Mouse (Mus musculus) liver, embryonic 12.5 days (tissue): Measurements from ENCODE around the gene Zfp169. TPM values are rescaled to one million over a fixed set of nuclear protein-coding genes. Genes with fewer than 3 reads are reported as not detected.
"Not testable (repeated sequence)": the region's sequence is repeated elsewhere in the genome, so short reads cannot be mapped to it uniquely, and the experiment has no call there.

Source experiments
- ATAC-seq: fragments of 200-750 bp; cut with Nextera tagmentation; 2 replicates; pipeline ENCODE4 v1.8.0; 2017; ENCODE audit warnings: moderate number of reproducible peaks, mild to moderate bottlenecking, moderate library complexity
- H3K27ac ChIP-seq: fragments of 300-500 bp; sonication (generic); 2 replicates; pipeline ENCODE4 v1.5.1; 2016; ENCODE audit warnings: mild to moderate bottlenecking
- H3K27me3 ChIP-seq: fragments of 300-500 bp; sonication (generic); replicated peaks from 2 replicates; pipeline ENCODE4 v1.6.1; 2016; ENCODE audit warnings: mild to moderate bottlenecking, moderate library complexity
- H3K36me3 ChIP-seq: fragments of 300-500 bp; sonication (generic); 2 replicates; pipeline ENCODE4 v1.6.1; 2016; ENCODE audit warnings: mild to moderate bottlenecking, moderate library complexity
- H3K4me1 ChIP-seq: fragments of 300-500 bp; sonication (generic); 2 replicates; pipeline ENCODE4 v1.6.1; 2016
- H3K4me2 ChIP-seq: fragments of 300-500 bp; sonication (generic); 2 replicates; pipeline ENCODE4 v1.6.1; 2016; ENCODE audit warnings: mild to moderate bottlenecking, moderate library complexity
- H3K4me3 ChIP-seq: fragments of 300-500 bp; sonication (generic); 2 replicates; pipeline ENCODE4 v1.5.1; 2016; ENCODE audit warnings: mild to moderate bottlenecking, moderate library complexity
- H3K9ac ChIP-seq: fragments of 300-500 bp; sonication (generic); 2 replicates; pipeline ENCODE4 v1.6.1; 2016; ENCODE audit warnings: mild to moderate bottlenecking, moderate library complexity
- H3K9me3 ChIP-seq: fragments of 300-500 bp; sonication (generic); replicated peaks from 2 replicates; pipeline ENCODE4 v1.6.1; 2016; ENCODE audit warnings: mild to moderate bottlenecking, moderate library complexity
- WGBS: fragments of 180-500 bp; shearing (Covaris S2); methylation state at CpG from one replicate; pipeline ENCODE4 v1.1.7; 2016; ENCODE audit not compliant: insufficient replicate concordance; 5-methylcytosine and 5-hydroxymethylcytosine counted together
- polyA plus RNA-seq: library from polyadenylated mRNA; unstranded; fragments of >200 nt; fragmentation: Nextera tagmentation; extraction: Ambion mirVana; gene quantifications from 2 replicates; pipeline ENCODE4 v1.2.1, GENCODE M21; 2016

Zfp169 gene
- polyA plus RNA-seq, 1 experiment from 2014 or later = 1.6 TPM

GRCm38 (mm10) chr13:48545476-48546281 lies 32.4 kb upstream of the Zfp169 start:
- WGBS = under 1% methylated on average over 51 of the region's 72 CpGs
- peak; percentile 80 for ATAC-seq

GRCm38 (mm10) chr13:48544867-48545266 lies 31.6 kb upstream of the Zfp169 start:
- Histone ChIP-seq H3K4me3 (peak overlapping the region; percentile 93), H3K4me1 (peaks cover 45% of the 10 kb centered on the region), H3K4me2 (peak overlapping the region; percentile 74), H3K27me3 (no peaks in the 10 kb centered on the region), H3K9ac (peak overlapping the region; percentile 97), H3K36me3 (0 out of 2 replicates have a peak, but pooled peaks cover 4% of the 10 kb centered on the region), H3K27ac (peak overlapping the region; percentile 98), H3K9me3 (no peaks in the 10 kb centered on the region)
- no peak for ATAC-seq
- 20% methylated on average over 4 of the region's 4 CpGs for WGBS

More at GRCm38 (mm10) chr13:48545476-48546281, 32.4 kb upstream of the Zfp169 start:
- Histone ChIP-seq H3K27me3 (no peaks in the 10 kb centered on the region), H3K4me3 (peak overlapping the region; percentile 93), H3K4me1 (peaks cover 38% of the 10 kb centered on the region), H3K27ac (peak overlapping the region; percentile 98), H3K9me3 (no peaks in the 10 kb centered on the region), H3K36me3 (0 out of 2 replicates have a peak, but pooled peaks cover 4% of the 10 kb centered on the region), H3K9ac (peak overlapping the region; percentile 97), H3K4me2 (peak overlapping the region; percentile 74)

GRCm38 (mm10) chr13:48544391-48544790 lies 31.1 kb upstream of the Zfp169 start:
- Histone ChIP-seq H3K4me2 (peak overlapping the region; percentile 74), H3K27me3 (no peaks in the 10 kb centered on the region), H3K36me3 (0 out of 2 replicates have a peak, but pooled peaks cover 4% of the 10 kb centered on the region), H3K4me1 (peaks cover 49% of the 10 kb centered on the region), H3K27ac (peak overlapping the region; percentile 49), H3K9me3 (no peaks in the 10 kb centered on the region), H3K9ac (peak overlapping the region; percentile 97), H3K4me3 (peak overlapping the region; percentile 93)
- ATAC-seq = no peak

GRCm38 (mm10) chr13:48540488-48540887 lies 27.2 kb upstream of the Zfp169 start:
- H3K36me3 ChIP-seq = peaks cover 28% of the 10 kb centered on the region
- WGBS = 19% methylated on average over 1 of the region's 1 CpGs
- peaks cover 48% of the 10 kb centered on the region for H3K4me1 ChIP-seq
- no peak overlapping the region for H3K4me2 ChIP-seq
- H3K27me3 ChIP-seq = no peaks in the 10 kb centered on the region
- H3K27ac ChIP-seq = no peak overlapping the region
- no peak overlapping the region for H3K4me3 ChIP-seq
- no peak for ATAC-seq
- H3K9ac ChIP-seq = no peak overlapping the region
- H3K9me3 ChIP-seq = no peaks in the 10 kb centered on the region

GRCm38 (mm10) chr13:48533441-48533840 lies 20.2 kb upstream of the Zfp169 start:
- Histone ChIP-seq H3K4me3 (no peak overlapping the region), H3K27ac (no peak overlapping the region), H3K4me1 (peaks cover 2% of the 10 kb centered on the region; the same call in 1 of the 2 replicates), H3K27me3 (no peaks in the 10 kb centered on the region), H3K36me3 (peaks cover 37% of the 10 kb centered on the region), H3K9me3 (no peaks in the 10 kb centered on the region), H3K4me2 (no peak overlapping the region), H3K9ac (no peak overlapping the region)
- ATAC-seq = no peak
- 78% methylated on average over 5 of the region's 5 CpGs for WGBS

- Histone ChIP-seq H3K4me3 (no peak overlapping the region), H3K27ac (no peak overlapping the region), H3K4me1 (peaks cover 2% of the 10 kb centered on the region; the same call in 1 of the 2 replicates), H3K9ac (no peak overlapping the region), H3K4me2 (no peak overlapping the region), H3K9me3 (no peaks in the 10 kb centered on the region), H3K36me3 (peaks cover 20% of the 10 kb centered on the region), H3K27me3 (no peaks in the 10 kb centered on the region)
- ATAC-seq = no peak
- 60% methylated on average over 2 of the region's 2 CpGs for WGBS
Measured at GRCm38 (mm10) chr13:48531448-48531847, 18.2 kb upstream of the Zfp169 start.

GRCm38 (mm10) chr13:48530685-48531084 lies 17.4 kb upstream of the Zfp169 start:
- no peak for ATAC-seq
- no peak overlapping the region for H3K4me3 ChIP-seq
- H3K4me2 ChIP-seq = no peak overlapping the region
- H3K27me3 ChIP-seq = no peaks in the 10 kb centered on the region
- peaks cover 2% of the 10 kb centered on the region; the same call in 1 of the 2 replicates for H3K4me1 ChIP-seq
- H3K9ac ChIP-seq = no peak overlapping the region
- H3K9me3 ChIP-seq = no peaks in the 10 kb centered on the region
- 63% methylated on average over 2 of the region's 2 CpGs for WGBS
- H3K36me3 ChIP-seq = peaks cover 15% of the 10 kb centered on the region
- no peak overlapping the region for H3K27ac ChIP-seq

GRCm38 (mm10) chr13:48529028-48529427 lies 15.8 kb upstream of the Zfp169 start:
- Histone ChIP-seq H3K4me1 (peaks cover 2% of the 10 kb centered on the region; the same call in 1 of the 2 replicates), H3K9ac (no peak overlapping the region), H3K4me3 (no peak overlapping the region), H3K9me3 (no peaks in the 10 kb centered on the region), H3K27ac (no peak overlapping the region), H3K36me3 (peaks cover under 1% of the 10 kb centered on the region; the same call in 1 of the 2 replicates), H3K27me3 (no peaks in the 10 kb centered on the region; the same call in 1 of the 2 replicates), H3K4me2 (no peak overlapping the region)
- no peak for ATAC-seq
- WGBS = 22% methylated on average over 2 of the region's 2 CpGs

GRCm38 (mm10) chr13:48528123-48528871 lies 15.0 kb upstream of the Zfp169 start:
- H3K4me3 ChIP-seq = no peak overlapping the region
- H3K9ac ChIP-seq = no peak overlapping the region
- no peak overlapping the region for H3K4me2 ChIP-seq
- no peaks in the 10 kb centered on the region for H3K36me3 ChIP-seq
- peaks cover 2% of the 10 kb centered on the region; the same call in 1 of the 2 replicates for H3K4me1 ChIP-seq
- ATAC-seq = no peak
- WGBS = 46% methylated on average over 15 of the region's 15 CpGs
- H3K9me3 ChIP-seq = no peaks in the 10 kb centered on the region
- H3K27ac ChIP-seq = no peak overlapping the region
- H3K27me3 ChIP-seq = no peaks in the 10 kb centered on the region; the same call in 1 of the 2 replicates

GRCm38 (mm10) chr13:48525745-48526144 lies 12.5 kb upstream of the Zfp169 start:
- Histone ChIP-seq H3K9ac (no peak overlapping the region), H3K4me3 (no peak overlapping the region), H3K36me3 (no peaks in the 10 kb centered on the region), H3K9me3 (no peaks in the 10 kb centered on the region), H3K27me3 (no peaks in the 10 kb centered on the region; the same call in 1 of the 2 replicates), H3K27ac (no peak overlapping the region), H3K4me1 (peaks cover 2% of the 10 kb centered on the region; the same call in 1 of the 2 replicates), H3K4me2 (no peak overlapping the region)
- no peak for ATAC-seq
- 48% methylated on average over 5 of the region's 5 CpGs for WGBS

GRCm38 (mm10) chr13:48519122-48519521 lies 5.9 kb upstream of the Zfp169 start:
- H3K4me3 ChIP-seq, H3K9ac ChIP-seq, H3K27me3 ChIP-seq, ATAC-seq, H3K9me3 ChIP-seq, H3K4me2 ChIP-seq, H3K4me1 ChIP-seq, H3K36me3 ChIP-seq, H3K27ac ChIP-seq: not testable (repeated sequence)

- Histone ChIP-seq H3K4me1 (peaks cover 19% of the 10 kb centered on the region), H3K4me3 (no peak overlapping the region), H3K4me2 (no peak overlapping the region), H3K9me3 (no peaks in the 10 kb centered on the region), H3K27ac (no peak overlapping the region), H3K27me3 (0 out of 2 replicates have a peak, but pooled peaks cover 2% of the 10 kb centered on the region), H3K9ac (no peak overlapping the region), H3K36me3 (no peaks in the 10 kb centered on the region)
- ATAC-seq = no peak
- 63% methylated on average over 4 of the region's 4 CpGs for WGBS
Measured at GRCm38 (mm10) chr13:48515861-48516260, 2.6 kb upstream of the Zfp169 start.
